Mouse (Mus musculus): ENCODE data around the gene Jund. TPM values are rescaled to one million over a fixed set of nuclear protein-coding genes. Genes with fewer than 3 reads are reported as not detected.

The Jund gene
- polyA plus RNA-seq, 1 experiment = 128 TPM

GRCm38 (mm10) chr8:70691727-70692231 is 7.0 kb upstream of the Jund start:
- TF ChIP-seq MYOD1 (IDR thresholded peaks at IDR 0.05; ENCODE audit: control insufficient read depth, insufficient read length, low read depth) (no peak), CTCF (IDR thresholded peaks at IDR 0.05; ENCODE audit: control insufficient read depth, insufficient read depth, insufficient read length) (no peak), USF1 (IDR thresholded peaks at IDR 0.05; ENCODE audit: low read depth) (no peak), FOSL1 (IDR thresholded peaks at IDR 0.05; ENCODE audit: insufficient read depth, low read length, poor library complexity, severe bottlenecking) (no peak)
- Histone ChIP-seq H3K4me3 (ENCODE audit: insufficient read depth, poor library complexity, severe bottlenecking) (no peak overlapping the region), H3K27me3 (ENCODE audit: control insufficient read depth, insufficient read depth, insufficient read length) (no peaks in the 10 kb centered on the region), H3K79me2 (ENCODE audit: control insufficient read depth, insufficient read depth) (no peaks in the 10 kb centered on the region), H3K79me3 (ENCODE audit: low read depth) (no peaks in the 10 kb centered on the region), H3ac (ENCODE audit: control insufficient read depth, insufficient read length, low read depth) (no peak overlapping the region), H3K36me3 (ENCODE audit: control insufficient read depth, insufficient read depth) (no peaks in the 10 kb centered on the region)

DNA sequence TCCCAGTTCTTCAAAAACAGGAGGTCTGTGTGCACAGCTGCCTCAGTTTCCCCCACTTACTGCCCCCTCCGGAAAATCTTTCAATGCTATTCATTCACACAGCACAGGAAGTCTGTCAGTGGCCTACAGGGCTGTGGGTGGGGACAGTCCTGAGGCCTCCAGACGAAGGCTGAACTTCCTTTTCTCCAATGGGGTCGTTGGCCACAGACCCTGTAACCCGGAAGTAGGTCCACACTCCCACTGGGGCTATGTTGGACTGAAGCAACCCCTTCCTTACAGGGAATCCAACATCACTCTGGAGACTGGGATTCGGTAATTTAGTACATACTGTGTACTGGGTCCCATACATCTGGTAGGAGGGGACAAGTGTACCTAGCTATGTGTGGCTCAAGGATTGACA is 5.1 kb upstream of the Jund start:
- no peaks in the 10 kb centered on the region for H3K36me3 ChIP-seq (ENCODE audit: control insufficient read depth, insufficient read depth)
- H3K79me2 ChIP-seq (ENCODE audit: control insufficient read depth, insufficient read depth) = no peaks in the 10 kb centered on the region
- no peak overlapping the region for H3ac ChIP-seq (ENCODE audit: control insufficient read depth, insufficient read length, low read depth)
- no peaks in the 10 kb centered on the region for H3K27me3 ChIP-seq (ENCODE audit: control insufficient read depth, insufficient read depth, insufficient read length)
- H3K79me3 ChIP-seq (ENCODE audit: low read depth) = no peaks in the 10 kb centered on the region
- H3K4me3 ChIP-seq (ENCODE audit: insufficient read depth, poor library complexity, severe bottlenecking) = no peak overlapping the region
- TF ChIP-seq FOSL1 (IDR thresholded peaks at IDR 0.05; ENCODE audit: insufficient read depth, low read length, poor library complexity, severe bottlenecking) (no peak), MYOD1 (IDR thresholded peaks at IDR 0.05; ENCODE audit: control insufficient read depth, insufficient read length, low read depth) (no peak), CTCF (IDR thresholded peaks at IDR 0.05; ENCODE audit: control insufficient read depth, insufficient read depth, insufficient read length) (no peak), CEBPB (IDR thresholded peaks at IDR 0.05; ENCODE audit: low read depth) (no peak), MAX (IDR thresholded peaks at IDR 0.05) (no peak), USF1 (IDR thresholded peaks at IDR 0.05; ENCODE audit: low read depth) (no peak), MYOG (IDR thresholded peaks at IDR 0.05; ENCODE audit: control insufficient read depth, extremely low read depth, insufficient read length) (no peak)

DNA sequence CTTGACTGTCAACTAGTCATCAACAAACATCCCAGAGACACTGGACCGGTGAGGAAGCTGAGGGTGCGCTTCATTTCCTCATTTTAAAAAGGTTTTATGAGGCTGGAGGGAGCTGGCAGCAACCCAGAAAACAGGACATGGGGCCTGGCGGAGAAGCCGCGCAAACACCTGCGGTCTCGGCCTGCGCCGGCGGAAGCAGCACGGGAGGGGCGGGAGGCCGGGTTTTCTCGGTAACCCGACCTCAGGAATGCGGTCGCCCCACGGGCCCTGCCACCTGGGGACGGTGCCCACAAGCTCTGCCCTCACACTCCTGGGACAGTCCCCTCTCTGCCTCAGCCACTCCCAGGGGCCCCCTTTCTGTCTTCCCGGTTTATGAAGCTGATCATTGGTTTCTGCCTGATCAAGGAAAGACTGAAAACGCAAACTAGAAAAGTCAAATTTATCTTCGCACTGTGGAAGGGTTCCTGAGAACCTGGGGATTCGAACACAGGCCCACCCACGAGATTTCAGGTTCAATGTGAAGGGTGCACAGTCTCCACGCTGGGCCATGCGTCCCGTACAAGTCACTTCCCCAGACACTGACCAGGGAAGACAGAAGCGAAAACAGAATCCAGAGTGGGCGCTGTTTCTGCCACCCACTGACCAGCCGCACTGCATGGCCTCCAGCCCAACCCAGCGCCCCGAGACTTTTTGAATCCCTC is 3.3 kb upstream of the Jund start:
- no peak for TF ChIP-seq FOSL1 (IDR thresholded peaks at IDR 0.05; ENCODE audit: insufficient read depth, low read length, poor library complexity, severe bottlenecking)
- TF ChIP-seq MAX (IDR thresholded peaks at IDR 0.05) = no peak
- Histone ChIP-seq H3ac (ENCODE audit: control insufficient read depth, insufficient read length, low read depth) (no peak overlapping the region), H3K4me3 (ENCODE audit: insufficient read depth, poor library complexity, severe bottlenecking) (no peak overlapping the region), H3K27me3 (ENCODE audit: control insufficient read depth, insufficient read depth, insufficient read length) (no peaks in the 10 kb centered on the region), H3K79me3 (ENCODE audit: low read depth) (peaks cover 8% of the 10 kb centered on the region), H3K79me2 (ENCODE audit: control insufficient read depth, insufficient read depth) (peaks cover 17% of the 10 kb centered on the region), H3K36me3 (ENCODE audit: control insufficient read depth, insufficient read depth) (no peaks in the 10 kb centered on the region)

DNA sequence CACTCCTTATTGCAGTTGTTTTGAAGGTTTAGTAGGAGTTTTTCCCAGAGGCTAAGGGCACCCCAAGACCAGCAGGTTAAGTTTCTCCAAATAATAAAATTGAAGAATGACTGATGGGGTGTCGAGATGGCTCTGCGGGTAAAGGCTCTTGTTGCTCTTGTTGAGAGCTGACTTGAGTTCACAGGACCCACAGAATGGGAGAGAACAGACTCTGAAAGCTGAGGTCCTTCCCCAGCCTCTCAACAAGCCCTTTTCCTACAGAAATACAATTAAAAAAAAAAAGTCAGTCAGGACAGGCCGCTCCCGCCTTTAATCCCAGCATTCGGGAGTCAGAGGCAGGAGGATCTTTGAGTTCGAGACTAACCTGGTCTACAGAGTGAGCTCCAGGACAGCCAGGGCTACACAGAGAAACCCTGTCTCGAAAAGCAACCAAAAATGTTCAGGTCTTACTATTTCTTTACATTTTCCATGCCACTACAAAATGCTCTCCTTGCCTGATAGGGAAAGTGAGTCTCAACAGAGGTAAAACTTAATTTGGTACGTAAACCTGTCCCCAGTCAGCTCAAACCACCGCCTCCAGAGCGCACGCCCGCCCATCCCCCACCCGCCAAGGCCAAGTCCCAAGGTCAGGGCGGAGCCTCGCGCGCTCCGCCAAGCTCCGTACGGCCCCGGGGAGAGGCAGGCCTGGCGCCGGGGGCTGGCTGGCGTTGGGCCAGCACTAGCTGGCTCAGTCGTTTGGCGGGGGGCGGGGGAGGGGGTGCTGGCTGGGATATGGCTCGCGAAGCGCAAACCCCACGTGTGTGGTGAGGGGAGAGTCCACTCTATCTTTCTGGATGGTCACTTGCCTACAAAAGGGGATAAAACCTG is 2.5 kb upstream of the Jund start:
- Histone ChIP-seq H3ac (ENCODE audit: control insufficient read depth, insufficient read length, low read depth) (no peak overlapping the region), H3K27me3 (ENCODE audit: control insufficient read depth, insufficient read depth, insufficient read length) (no peaks in the 10 kb centered on the region), H3K4me3 (ENCODE audit: insufficient read depth, poor library complexity, severe bottlenecking) (no peak overlapping the region), H3K79me2 (ENCODE audit: control insufficient read depth, insufficient read depth) (peaks cover 25% of the 10 kb centered on the region), H3K36me3 (ENCODE audit: control insufficient read depth, insufficient read depth) (no peaks in the 10 kb centered on the region), H3K79me3 (ENCODE audit: low read depth) (peaks cover 10% of the 10 kb centered on the region)
- no peak for TF ChIP-seq MAX (IDR thresholded peaks at IDR 0.05)

DNA sequence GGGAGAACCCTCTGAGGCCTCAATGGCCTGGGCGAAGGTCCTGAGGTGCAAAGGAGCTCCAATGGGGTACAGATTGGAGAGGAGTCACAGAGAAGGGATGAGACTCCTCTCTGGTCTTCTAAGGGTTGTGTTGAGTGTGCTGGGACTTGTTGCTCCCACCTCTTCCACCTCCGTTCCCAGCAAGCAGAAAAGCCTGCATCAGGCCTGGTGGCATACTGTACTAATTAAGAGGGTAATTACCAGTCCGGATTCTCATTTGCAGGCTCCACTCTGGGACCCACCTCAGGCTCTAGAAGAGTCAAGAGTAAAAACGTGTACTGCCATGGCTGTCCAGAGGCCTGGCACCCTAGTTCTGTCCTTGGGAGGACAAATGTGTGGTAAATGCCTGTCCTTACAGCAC is 1.8 kb upstream of the Jund start:
- Histone ChIP-seq H3K27me3 (ENCODE audit: control insufficient read depth, insufficient read depth, insufficient read length) (no peaks in the 10 kb centered on the region), H3K79me2 (ENCODE audit: control insufficient read depth, insufficient read depth) (peaks cover 31% of the 10 kb centered on the region), H3K79me3 (ENCODE audit: low read depth) (peaks cover 10% of the 10 kb centered on the region), H3ac (ENCODE audit: control insufficient read depth, insufficient read length, low read depth) (no peak overlapping the region), H3K4me3 (ENCODE audit: insufficient read depth, poor library complexity, severe bottlenecking) (no peak overlapping the region), H3K36me3 (ENCODE audit: control insufficient read depth, insufficient read depth) (no peaks in the 10 kb centered on the region)
- TF ChIP-seq CEBPB (IDR thresholded peaks at IDR 0.05; ENCODE audit: low read depth) (no peak), MYOD1 (IDR thresholded peaks at IDR 0.05; ENCODE audit: control insufficient read depth, insufficient read length, low read depth) (no peak), MAX (IDR thresholded peaks at IDR 0.05) (no peak), CTCF (IDR thresholded peaks at IDR 0.05; ENCODE audit: control insufficient read depth, insufficient read depth, insufficient read length) (no peak), FOSL1 (IDR thresholded peaks at IDR 0.05; ENCODE audit: insufficient read depth, low read length, poor library complexity, severe bottlenecking) (no peak)
